Mouse (Mus musculus) cerebellum, adult 2 months (tissue): Measurements from ENCODE around the gene Ap3d1. TPM values are rescaled to one million over a fixed set of nuclear protein-coding genes. Genes with fewer than 3 reads are reported as not detected.

Experiments
- DNase-seq, 2 experiments: peaks; one replicate each; pipeline ENCODE4 v3.0.0; 2021
- H3K27ac ChIP-seq: fragments of 200-500 bp; 2 replicates; pipeline ENCODE4 v1.5.1; 2012; ENCODE audit warnings: low read length, control low read depth, inconsistent platforms; ENCODE audit not compliant: insufficient read depth
- H3K27me3 ChIP-seq: fragments of 200-500 bp; 2 replicates; pipeline ENCODE4 v1.6.1; 2012; ENCODE audit warnings: inconsistent platforms, mild to moderate bottlenecking, low read length, moderate library complexity; ENCODE audit not compliant: control insufficient read depth, insufficient read depth
- H3K4me1 ChIP-seq: fragments of 200-500 bp; 2 replicates; pipeline ENCODE4 v1.6.1; 2011; ENCODE audit warnings: low read length; ENCODE audit not compliant: control insufficient read depth, insufficient read depth
- H3K4me3 ChIP-seq: fragments of 200-500 bp; replicated peaks from 2 replicates; pipeline ENCODE3; 2011; ENCODE audit warnings: mild to moderate bottlenecking, low read depth, low read length, control low read depth; ENCODE audit not compliant: insufficient read depth
- CTCF ChIP-seq: fragments of 200-500 bp; IDR thresholded peaks from 2 replicates; pipeline ENCODE4 v1.5.1; 2011; ENCODE audit warnings: low read depth, mild to moderate bottlenecking, control low read depth, low read length, moderate library complexity, borderline replicate concordance; ENCODE audit not compliant: insufficient read depth
- POLR2A ChIP-seq: fragments of 200-500 bp; IDR thresholded peaks from 2 replicates; pipeline ENCODE4 v1.6.1; 2011; ENCODE audit warnings: low read length, control low read depth, borderline replicate concordance; ENCODE audit not compliant: insufficient read depth
- WGBS: fragments of 180-500 bp; shearing (Covaris S2); methylation state at CpG from one replicate; pipeline ENCODE4 v1.1.7; 2018; 5-methylcytosine and 5-hydroxymethylcytosine counted together
- polyA plus RNA-seq: library from polyadenylated mRNA; depleted of rRNA; stranded (reverse); fragments of >200 nt; gene quantifications from 2 replicates; pipeline ENCODE4 v1.2.3, GENCODE M21; 2012

Ap3d1 gene
- polyA plus RNA-seq, 1 experiment, result 175 TPM

GRCm38 (mm10) chr10:80677128-80677875 is 64.8 kb downstream of the Ap3d1 start:
- H3K4me3 ChIP-seq, result peak overlapping the region; percentile 65
- DNase-seq, result peak; percentile 45 to 57
- peak overlapping the region; percentile 95 for H3K27ac ChIP-seq
- peaks cover 49% of the 10 kb centered on the region for H3K4me1 ChIP-seq
- no peak for TF ChIP-seq POLR2A
- no peak for TF ChIP-seq CTCF
- no peaks in the 10 kb centered on the region for H3K27me3 ChIP-seq
- WGBS, result 14% methylated on average over 9 of the region's 9 CpGs

DNA sequence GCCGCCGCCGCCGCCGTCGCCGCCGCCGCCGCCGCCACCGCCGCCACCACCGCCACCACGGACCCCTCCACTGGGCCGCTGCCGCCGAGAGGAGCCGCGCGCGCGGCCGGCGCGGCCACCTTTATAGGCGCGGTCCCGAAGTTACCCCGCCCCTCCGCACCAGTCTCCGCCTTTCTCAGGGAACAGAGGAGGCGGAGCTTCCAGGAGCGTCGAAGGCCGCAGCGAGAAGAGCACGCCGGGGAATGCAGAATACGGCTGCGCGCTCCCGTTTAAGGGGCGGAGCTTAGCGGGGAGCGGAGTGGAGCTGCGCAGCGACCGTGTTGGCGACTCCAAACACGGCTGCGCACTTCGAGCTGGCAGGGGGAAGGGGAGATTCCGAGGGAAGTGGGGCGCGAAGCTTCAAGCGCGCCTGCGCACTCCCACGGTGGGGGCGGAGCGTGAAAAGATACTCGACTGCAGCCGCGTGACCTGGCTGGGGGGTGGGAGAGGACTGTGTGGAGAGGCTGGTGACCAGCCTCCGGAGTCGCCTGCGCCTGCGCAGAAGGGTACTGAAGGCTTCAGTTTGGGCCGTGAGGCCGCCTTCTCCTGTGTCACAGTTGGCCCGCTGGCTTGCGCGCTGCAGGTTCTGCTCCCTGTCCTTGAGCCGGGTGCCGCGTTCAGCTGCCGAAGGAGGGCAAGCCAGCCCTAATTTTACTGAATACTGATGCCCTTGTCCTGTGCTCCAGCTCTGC is 65.7 kb downstream of the Ap3d1 start:
- no peak for TF ChIP-seq CTCF
- TF ChIP-seq POLR2A, result peak; percentile 100
- H3K4me3 ChIP-seq, result peak overlapping the region; percentile 80
- WGBS, result under 1% methylated on average over 65 of the region's 78 CpGs
- DNase-seq, result peak; percentile 100
- H3K27ac ChIP-seq, result peak overlapping the region; percentile 95
- no peaks in the 10 kb centered on the region for H3K27me3 ChIP-seq
- H3K4me1 ChIP-seq, result peaks cover 59% of the 10 kb centered on the region

GRCm38 (mm10) chr10:80675405-80676197 is 66.5 kb downstream of the Ap3d1 start:
- DNase-seq, result peak in 1 of 2 experiments; percentile 57
- Histone ChIP-seq H3K4me1 (peaks cover 66% of the 10 kb centered on the region), H3K27me3 (no peaks in the 10 kb centered on the region), H3K4me3 (peak overlapping the region; percentile 80), H3K27ac (peak overlapping the region; percentile 66)
- no peak for TF ChIP-seq CTCF
- TF ChIP-seq POLR2A, result no peak
- WGBS, result under 1% methylated on average over 40 of the region's 54 CpGs

DNA sequence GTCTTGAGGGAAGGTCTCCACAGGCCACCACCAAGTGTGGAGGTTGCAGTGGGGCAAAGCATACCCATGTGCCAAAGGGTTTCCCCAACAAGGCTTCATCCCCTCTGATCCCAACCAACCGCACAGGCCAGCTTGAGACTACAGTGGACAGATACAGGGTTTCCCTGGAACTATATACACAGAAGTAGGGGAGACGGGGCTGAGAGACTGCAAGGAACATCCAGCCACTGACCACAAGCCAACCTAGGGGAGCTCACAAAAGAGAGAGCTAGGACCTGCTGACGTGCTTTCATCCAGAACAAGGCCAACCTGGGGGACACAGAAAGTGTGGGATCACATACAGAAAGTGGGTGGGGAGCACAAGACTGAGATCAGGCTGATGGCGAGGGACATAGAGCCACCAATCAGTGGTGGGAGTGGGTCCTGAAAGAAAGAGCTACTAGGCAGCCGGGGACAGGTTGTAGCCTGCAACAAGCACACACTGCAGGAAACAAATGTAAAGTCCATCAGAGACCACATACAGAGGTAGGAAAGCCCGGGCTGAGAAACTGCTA is 67.1 kb downstream of the Ap3d1 start:
- WGBS, result 3% methylated on average over 6 of the region's 6 CpGs
- H3K27ac ChIP-seq, result peak overlapping the region; percentile 60
- H3K4me3 ChIP-seq, result peak overlapping the region; percentile 80
- no peak for DNase-seq
- H3K4me1 ChIP-seq, result peaks cover 73% of the 10 kb centered on the region
- TF ChIP-seq POLR2A (no peak), CTCF (no peak)
- no peaks in the 10 kb centered on the region for H3K27me3 ChIP-seq

GRCm38 (mm10) chr10:80674161-80674711 is 67.8 kb downstream of the Ap3d1 start:
- no peak for TF ChIP-seq CTCF
- no peak for TF ChIP-seq POLR2A
- H3K4me3 ChIP-seq, result peak overlapping the region; percentile 80
- peaks cover 73% of the 10 kb centered on the region for H3K4me1 ChIP-seq
- H3K27ac ChIP-seq, result peak overlapping the region; percentile 5
- WGBS, result 3% methylated on average over 5 of the region's 5 CpGs
- DNase-seq, result peak; percentile 58 to 65
- no peaks in the 10 kb centered on the region for H3K27me3 ChIP-seq

DNA sequence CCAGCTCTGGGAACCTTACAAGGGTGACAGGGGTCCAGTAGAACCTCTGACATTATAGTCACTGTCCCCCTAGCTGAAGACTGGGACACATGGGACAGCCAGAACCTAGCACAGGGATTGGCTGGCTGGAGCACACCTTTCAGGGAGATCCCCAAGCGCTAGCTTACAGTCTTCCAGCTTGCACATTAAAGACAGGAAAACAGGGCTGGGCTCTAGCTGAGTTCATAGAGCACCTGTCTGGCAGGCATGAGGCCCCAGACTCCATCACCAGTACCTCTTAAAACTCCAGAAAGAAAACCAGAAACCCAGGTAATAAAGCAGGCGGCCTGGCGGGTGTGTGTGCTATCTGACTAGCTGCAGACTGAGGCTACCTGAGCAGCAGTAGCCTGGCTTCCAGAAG is 68.4 kb downstream of the Ap3d1 start:
- H3K4me3 ChIP-seq, result peak overlapping the region; percentile 80
- peaks cover 73% of the 10 kb centered on the region for H3K4me1 ChIP-seq
- 44% methylated on average over 3 of the region's 3 CpGs for WGBS
- DNase-seq, result no peak
- peak overlapping the region; percentile 5 for H3K27ac ChIP-seq
- H3K27me3 ChIP-seq, result no peaks in the 10 kb centered on the region
- TF ChIP-seq CTCF (no peak), POLR2A (no peak)

DNA sequence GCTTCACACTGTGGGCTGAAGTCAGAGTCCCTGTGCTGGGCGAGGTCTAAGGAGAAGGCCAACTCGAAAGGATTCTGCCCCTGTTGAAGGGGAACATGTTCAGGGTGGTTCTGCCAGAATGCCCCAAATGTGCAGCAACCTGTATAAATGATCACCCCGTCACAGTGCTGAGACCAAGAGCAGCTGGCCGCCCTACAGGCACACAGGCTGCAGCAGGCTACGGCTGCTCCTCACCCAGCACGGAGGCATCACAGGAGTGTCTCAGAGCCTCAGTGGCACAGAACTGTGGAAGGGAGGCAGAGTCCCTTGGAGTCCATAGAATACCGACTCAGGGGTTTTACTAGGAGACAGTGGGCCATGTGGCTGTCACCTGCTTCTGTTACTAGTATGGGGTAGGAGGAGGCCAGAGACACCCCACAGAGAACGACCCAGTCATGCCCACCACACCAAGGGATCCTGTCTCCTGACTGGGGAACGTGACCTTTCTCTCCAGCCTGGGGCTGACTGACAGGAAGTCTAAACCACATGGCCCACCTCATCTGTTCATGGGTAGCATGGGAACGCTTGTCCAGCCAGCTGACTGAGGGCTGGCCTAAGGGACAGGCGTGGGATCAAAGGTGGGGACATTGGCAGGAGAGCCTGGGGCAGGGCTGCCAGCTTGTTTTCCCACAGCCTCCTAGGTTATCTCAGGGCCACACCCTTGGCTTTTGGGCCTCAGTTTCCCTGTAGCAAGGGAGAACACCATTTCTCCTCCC is 70.0 kb downstream of the Ap3d1 start:
- H3K4me1 ChIP-seq, result peaks cover 69% of the 10 kb centered on the region
- peak in 1 of 2 experiments; percentile 47 for DNase-seq
- 26% methylated on average over 11 of the region's 11 CpGs for WGBS
- TF ChIP-seq POLR2A (no peak), CTCF (no peak)
- peak overlapping the region; percentile 60 for H3K27ac ChIP-seq
- H3K27me3 ChIP-seq, result no peaks in the 10 kb centered on the region
- no peak overlapping the region for H3K4me3 ChIP-seq
